Mouse (Mus musculus) brain, adult 2 months (tissue): ENCODE measurements around the gene Grb14.

Experiments used
- DNase-seq: peaks from one replicate; pipeline ENCODE4 v3.0.0; 2011; ENCODE audit warnings: low read depth, low spot score

Gene Grb14

DNA sequence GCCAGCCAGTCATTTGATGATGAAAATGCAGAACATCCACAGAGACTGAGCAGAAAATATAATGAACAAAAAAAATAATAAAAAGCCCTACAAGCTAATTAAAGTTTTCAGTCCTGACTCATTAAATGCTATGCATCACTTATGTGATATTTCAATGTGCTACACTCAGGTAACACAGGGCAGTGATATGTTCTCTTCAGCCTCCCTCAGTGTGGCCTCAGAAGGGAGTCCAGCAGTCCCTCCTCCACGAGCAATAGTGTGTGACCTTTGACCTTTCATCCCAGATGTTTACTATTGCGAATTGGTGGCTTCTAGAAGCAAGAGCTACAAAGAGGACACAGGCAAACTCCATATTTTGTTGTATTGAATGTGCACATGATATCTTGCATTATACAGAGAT is 146.5 kb downstream of the Grb14 start:
- peak; percentile 7 for DNase-seq
